Mouse (Mus musculus) embryonic facial prominence, embryonic 14.5 days (tissue): Measurements from ENCODE around the gene Scd4. TPM values are rescaled to one million over a fixed set of nuclear protein-coding genes. Genes with fewer than 3 reads are reported as not detected.

Experiments
- ATAC-seq: fragments of 200-750 bp; cut with Nextera tagmentation; 2 replicates; pipeline ENCODE4 v1.8.0; 2017; ENCODE audit warnings: low read depth, moderate number of reproducible peaks, moderate TSS enrichment
- DNase-seq: peaks from one replicate; pipeline ENCODE4 v3.0.0-alpha.2; 2015; ENCODE audit warnings: low spot score
- H3K27ac ChIP-seq: fragments of 300-500 bp; sonication (generic); replicated peaks from 2 replicates; pipeline ENCODE4 v1.5.1; 2014; ENCODE audit warnings: low read depth, mild to moderate bottlenecking, low read length, moderate library complexity
- H3K27me3 ChIP-seq: fragments of 300-500 bp; sonication (generic); replicated peaks from 2 replicates; pipeline ENCODE4 v1.6.1; 2014; ENCODE audit warnings: low read length; ENCODE audit not compliant: control insufficient read depth, insufficient read depth
- H3K36me3 ChIP-seq: fragments of 300-500 bp; sonication (generic); 2 replicates; pipeline ENCODE4 v1.6.1; 2014; ENCODE audit warnings: low read length, mixed read lengths; ENCODE audit not compliant: control insufficient read depth, insufficient read depth
- H3K4me1 ChIP-seq: fragments of 300-500 bp; sonication (generic); 2 replicates; pipeline ENCODE4 v1.6.1; 2014; ENCODE audit warnings: antibody characterized with exemption, low read length; ENCODE audit not compliant: control insufficient read depth, insufficient read depth
- H3K4me2 ChIP-seq: fragments of 300-500 bp; sonication (generic); 2 replicates; pipeline ENCODE4 v1.6.1; 2014; ENCODE audit warnings: low read depth, mild to moderate bottlenecking, low read length, moderate library complexity, mixed read lengths
- H3K4me3 ChIP-seq: fragments of 300-500 bp; sonication (generic); 2 replicates; pipeline ENCODE4 v1.5.1; 2014; ENCODE audit warnings: low read depth, mild to moderate bottlenecking, low read length
- H3K9ac ChIP-seq: fragments of 300-500 bp; sonication (generic); 2 replicates; pipeline ENCODE4 v1.6.1; 2014; ENCODE audit warnings: low read depth, mild to moderate bottlenecking, low read length, moderate library complexity, mixed read lengths
- H3K9me3 ChIP-seq: fragments of 300-500 bp; sonication (generic); 2 replicates; pipeline ENCODE4 v1.6.1; 2016; ENCODE audit warnings: low read length; ENCODE audit not compliant: control insufficient read depth
- WGBS: fragments of 180-500 bp; shearing (Covaris S2); extraction: QIAGEN DNeasy Blood & Tissue Kit; methylation state at CpG from one replicate; pipeline ENCODE4 v1.1.7; 2014; 5-methylcytosine and 5-hydroxymethylcytosine counted together
- polyA plus RNA-seq: library from polyadenylated mRNA; unstranded; fragments of >200 nt; fragmentation: Nextera tagmentation; extraction: Ambion mirVana; gene quantifications from 2 replicates; pipeline ENCODE4 v1.2.1, GENCODE M21; 2014

Scd4 gene
- polyA plus RNA-seq, 1 experiment from 2014 or later, result 0.51 TPM

- peaks cover 12% of the 10 kb centered on the region for H3K4me1 ChIP-seq
- DNase-seq, result no peak
- no peak for ATAC-seq
- H3K4me2 ChIP-seq, result no peak overlapping the region; the same call in 1 of the 2 replicates
- no peak overlapping the region for H3K27ac ChIP-seq
- 89% methylated on average over 4 of the region's 4 CpGs for WGBS
- no peaks in the 10 kb centered on the region for H3K9me3 ChIP-seq
- no peak overlapping the region for H3K4me3 ChIP-seq
- H3K27me3 ChIP-seq, result no peaks in the 10 kb centered on the region
- no peaks in the 10 kb centered on the region for H3K36me3 ChIP-seq
- no peak overlapping the region for H3K9ac ChIP-seq
Observed at GRCm38 (mm10) chr19:44387089-44387671, 54.3 kb downstream of the Scd4 start.

- peak overlapping the region; percentile 63 for H3K4me2 ChIP-seq
- H3K9ac ChIP-seq, result peak overlapping the region; percentile 63
- peak overlapping the region; percentile 85 for H3K27ac ChIP-seq
- H3K4me1 ChIP-seq, result peaks cover 12% of the 10 kb centered on the region
- no peaks in the 10 kb centered on the region for H3K27me3 ChIP-seq
- 22% methylated on average over 19 of the region's 19 CpGs for WGBS
- peak overlapping the region; percentile 56 for H3K4me3 ChIP-seq
- ATAC-seq, result no peak
- no peaks in the 10 kb centered on the region for H3K36me3 ChIP-seq
- no peak for DNase-seq
- no peaks in the 10 kb centered on the region for H3K9me3 ChIP-seq
Observed at GRCm38 (mm10) chr19:44387746-44388474, 55.0 kb downstream of the Scd4 start.

DNA sequence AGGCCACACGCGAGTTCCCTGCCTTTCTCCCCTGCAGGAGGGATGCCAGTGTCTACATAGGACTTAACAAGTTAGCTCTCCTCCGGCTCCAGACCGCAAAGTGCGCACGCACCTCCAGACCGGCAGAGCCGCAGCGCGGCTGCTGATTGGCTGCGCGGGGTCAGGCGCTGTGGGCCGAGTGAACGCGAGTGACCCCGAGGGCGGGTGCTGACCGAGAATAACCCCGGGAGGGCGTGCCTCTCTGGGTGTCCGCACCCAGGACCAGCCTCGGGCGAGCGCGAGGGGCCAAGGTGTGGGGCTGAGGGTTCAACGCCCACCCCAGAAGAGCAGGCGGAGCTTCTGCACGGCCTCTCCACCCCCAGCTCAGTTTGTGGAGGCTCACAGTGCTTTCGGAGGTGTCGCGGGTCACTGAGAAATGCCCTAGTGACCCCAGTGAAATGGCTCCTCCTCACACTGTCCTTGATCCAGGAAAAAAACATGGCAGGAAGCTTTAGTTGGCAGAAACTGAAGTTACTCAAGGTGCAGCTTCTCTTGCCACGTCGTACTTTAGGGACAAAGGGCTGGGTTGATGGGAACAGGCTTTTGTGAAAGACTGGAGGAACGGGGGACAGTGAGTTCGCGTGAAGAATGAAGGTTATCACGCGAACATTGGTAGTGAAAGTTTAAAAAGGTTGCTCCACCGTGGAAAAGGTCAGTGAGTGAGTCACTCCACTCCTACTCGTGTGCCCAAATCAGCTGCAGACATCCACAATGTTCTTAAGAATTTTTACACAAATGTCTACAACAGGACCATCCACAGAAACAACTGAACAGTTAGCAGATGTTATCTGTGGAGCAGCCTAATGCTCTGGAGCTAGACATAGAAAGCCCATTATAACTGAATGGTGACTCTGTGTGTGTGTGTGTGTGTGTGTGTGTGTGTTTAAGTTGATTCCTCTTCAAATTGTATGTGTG lies 55.9 kb downstream of the Scd4 start:
- peak overlapping the region; percentile 63 for H3K4me2 ChIP-seq
- H3K9me3 ChIP-seq, result no peaks in the 10 kb centered on the region

GRCm38 (mm10) chr19:44389507-44389906 lies 56.6 kb downstream of the Scd4 start:
- Histone ChIP-seq H3K9ac (no peak overlapping the region), H3K27ac (peak overlapping the region; percentile 85; the same call in 1 of the 2 replicates), H3K36me3 (no peaks in the 10 kb centered on the region), H3K4me1 (peaks cover 12% of the 10 kb centered on the region), H3K4me3 (no peak overlapping the region), H3K4me2 (no peak overlapping the region), H3K9me3 (no peaks in the 10 kb centered on the region), H3K27me3 (no peaks in the 10 kb centered on the region)
- no peak for DNase-seq
- 8% methylated on average over 1 of the region's 1 CpGs for WGBS
- no peak for ATAC-seq

More for the DNA sequence above, 55.9 kb downstream of the Scd4 start:
- peak overlapping the region; percentile 56 for H3K4me3 ChIP-seq
- no peaks in the 10 kb centered on the region for H3K36me3 ChIP-seq
- WGBS, result 3% methylated on average over 40 of the region's 41 CpGs
- peak overlapping the region; percentile 85 for H3K27ac ChIP-seq
- peak; percentile 97 for DNase-seq
- peak; percentile 98 for ATAC-seq
- no peaks in the 10 kb centered on the region for H3K27me3 ChIP-seq
- H3K9ac ChIP-seq, result peak overlapping the region; percentile 63
- peaks cover 12% of the 10 kb centered on the region for H3K4me1 ChIP-seq

DNA sequence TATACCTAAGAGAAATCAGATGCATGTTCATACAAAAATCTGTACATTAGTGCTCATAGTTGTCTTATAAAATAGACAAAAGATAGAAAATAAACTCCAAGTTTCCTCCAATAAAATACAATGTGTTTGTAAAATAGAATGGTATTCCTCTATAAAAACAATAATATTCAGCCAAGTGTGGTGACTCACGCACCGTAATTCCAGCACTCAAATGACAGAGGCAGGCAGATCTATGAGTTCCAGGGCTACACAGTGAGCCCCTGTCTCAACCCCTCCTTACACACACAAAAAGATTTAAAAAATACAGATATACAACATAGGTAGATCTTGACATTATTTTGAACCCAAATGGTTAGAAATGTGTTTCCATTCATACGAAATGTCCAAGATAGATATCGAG lies 59.0 kb downstream of the Scd4 start:
- Histone ChIP-seq H3K36me3 (peaks cover 12% of the 10 kb centered on the region; the same call in 1 of the 2 replicates), H3K4me1 (peaks cover 12% of the 10 kb centered on the region), H3K9ac (no peak overlapping the region), H3K4me3 (no peak overlapping the region), H3K27ac (no peak overlapping the region), H3K9me3 (no peaks in the 10 kb centered on the region), H3K27me3 (no peaks in the 10 kb centered on the region), H3K4me2 (no peak overlapping the region)
- ATAC-seq, result no peak
- no peak for DNase-seq
- WGBS, result 91% methylated on average over 4 of the region's 4 CpGs

GRCm38 (mm10) chr19:44392339-44393009 lies 59.6 kb downstream of the Scd4 start:
- Histone ChIP-seq H3K27ac (no peak overlapping the region), H3K4me1 (peaks cover 12% of the 10 kb centered on the region), H3K4me3 (no peak overlapping the region), H3K9ac (no peak overlapping the region), H3K27me3 (no peaks in the 10 kb centered on the region), H3K4me2 (no peak overlapping the region), H3K36me3 (peaks cover 12% of the 10 kb centered on the region; the same call in 1 of the 2 replicates), H3K9me3 (no peaks in the 10 kb centered on the region)
- 75% methylated on average over 5 of the region's 5 CpGs for WGBS
- DNase-seq, result no peak
- no peak for ATAC-seq

- Histone ChIP-seq H3K36me3 (peaks cover 23% of the 10 kb centered on the region; the same call in 1 of the 2 replicates), H3K9ac (no peak overlapping the region), H3K4me3 (no peak overlapping the region), H3K4me2 (no peak overlapping the region), H3K4me1 (peaks cover 3% of the 10 kb centered on the region), H3K27ac (no peak overlapping the region), H3K27me3 (no peaks in the 10 kb centered on the region), H3K9me3 (no peaks in the 10 kb centered on the region)
- ATAC-seq (no peak), DNase-seq (no peak)
- 66% methylated on average over 5 of the region's 5 CpGs for WGBS
Observed at GRCm38 (mm10) chr19:44393962-44394422, 61.1 kb downstream of the Scd4 start.

DNA sequence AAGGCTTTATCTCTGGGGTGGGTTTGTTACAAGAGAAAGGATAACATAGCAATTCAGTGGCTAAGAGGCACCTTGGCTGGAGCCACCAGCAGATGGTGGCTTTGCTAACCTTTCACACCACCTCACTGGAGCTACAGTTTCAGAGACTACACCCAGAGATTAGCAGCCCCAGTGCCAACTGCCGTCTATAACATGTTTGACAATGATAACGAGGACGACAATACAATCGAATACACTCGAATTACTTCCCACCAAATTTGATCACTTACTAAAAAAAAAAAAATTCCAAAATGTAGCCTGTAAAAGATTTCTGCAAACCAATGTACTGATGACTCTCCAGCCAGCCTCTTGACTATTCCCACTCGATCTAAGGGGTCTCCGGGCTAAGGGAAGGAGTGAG lies 62.1 kb downstream of the Scd4 start:
- WGBS, result 84% methylated on average over 7 of the region's 7 CpGs
- no peak overlapping the region for H3K9ac ChIP-seq
- DNase-seq (no peak), ATAC-seq (no peak)
- H3K9me3 ChIP-seq, result no peaks in the 10 kb centered on the region
- no peaks in the 10 kb centered on the region for H3K27me3 ChIP-seq
- peaks cover 31% of the 10 kb centered on the region for H3K36me3 ChIP-seq
- H3K4me3 ChIP-seq, result no peak overlapping the region
- H3K27ac ChIP-seq, result no peak overlapping the region
- no peaks in the 10 kb centered on the region for H3K4me1 ChIP-seq
- no peak overlapping the region for H3K4me2 ChIP-seq
